Mouse (Mus musculus): ENCODE results near the gene Mdm2.

GRCm38 (mm10) chr10:117692173-117692572, 18.4 kb downstream of the Mdm2 start:
- no peak for TF ChIP-seq USF1 (IDR thresholded peaks at IDR 0.05; ENCODE audit: low read depth)
- no peak for TF ChIP-seq CTCF (IDR thresholded peaks at IDR 0.05; ENCODE audit: control insufficient read depth, insufficient read depth, insufficient read length)
- TF ChIP-seq MAX (IDR thresholded peaks at IDR 0.05), result peak; percentile 18
- TF ChIP-seq MYOG (IDR thresholded peaks at IDR 0.05; ENCODE audit: control insufficient read depth, extremely low read depth, insufficient read length), result no peak
- TF ChIP-seq MYOD1 (IDR thresholded peaks at IDR 0.05; ENCODE audit: control insufficient read depth, insufficient read length, low read depth), result no peak

Measured in C2C12 (cell line).